Mouse (Mus musculus): ENCODE results near the gene B3gnt2. TPM values are rescaled to one million over a fixed set of nuclear protein-coding genes. Genes with fewer than 3 reads are reported as not detected.

B3gnt2 gene
- polyA plus RNA-seq, 1 experiment = 13.1 TPM

- H3K27me3 ChIP-seq (ENCODE audit: control insufficient read depth, insufficient read depth, insufficient read length) = no peaks in the 10 kb centered on the region
- no peak overlapping the region for H3K4me3 ChIP-seq
- H3ac ChIP-seq (ENCODE audit: control insufficient read depth, insufficient read length) = no peak overlapping the region
- H3K4me2 ChIP-seq (ENCODE audit: low read depth) = no peak overlapping the region
- H3K36me3 ChIP-seq (ENCODE audit: control insufficient read depth, insufficient read depth) = no peaks in the 10 kb centered on the region
- peaks cover 94% of the 10 kb centered on the region for H3K79me2 ChIP-seq (ENCODE audit: control insufficient read depth, insufficient read depth)
- no peak for TF ChIP-seq TCF12 (IDR thresholded peaks at IDR 0.05; ENCODE audit: insufficient read depth, poor library complexity, severe bottlenecking)
- TF ChIP-seq CEBPB (IDR thresholded peaks at IDR 0.05; ENCODE audit: insufficient read depth, poor library complexity, severe bottlenecking) = no peak
- no peak for TF ChIP-seq SRF (IDR thresholded peaks at IDR 0.05; ENCODE audit: control insufficient read depth, insufficient read length, low read depth)
- no peak for TF ChIP-seq TCF3 (IDR thresholded peaks at IDR 0.05; ENCODE audit: insufficient read length, low read depth)
- TF ChIP-seq E2F4 (IDR thresholded peaks at IDR 0.05; ENCODE audit: insufficient read depth) = no peak
- no peak for TF ChIP-seq MYOD1 (IDR thresholded peaks at IDR 0.05; ENCODE audit: control insufficient read depth in 1 of 3, insufficient read length in 2 of 3, low read depth in 2 of 3)
- TF ChIP-seq POLR2A (IDR thresholded peaks at IDR 0.05; ENCODE audit: insufficient read length, low read depth) = no peak
- no peak for TF ChIP-seq USF1 (IDR thresholded peaks at IDR 0.05; ENCODE audit: low read depth)
Measured at GRCm38 (mm10) chr11:22853477-22854157, 7.1 kb downstream of the B3gnt2 start.

- no peak overlapping the region for H3K4me2 ChIP-seq (ENCODE audit: low read depth)
- H3K27me3 ChIP-seq (ENCODE audit: control insufficient read depth, insufficient read depth, insufficient read length) = no peaks in the 10 kb centered on the region
- no peak overlapping the region for H3K4me3 ChIP-seq
- no peaks in the 10 kb centered on the region for H3K36me3 ChIP-seq (ENCODE audit: control insufficient read depth, insufficient read depth)
- TF ChIP-seq MYOG (IDR thresholded peaks at IDR 0.05; ENCODE audit: control insufficient read depth in 1 of 3, insufficient read depth in 1 of 3, insufficient read length in 2 of 3, low read depth in 2 of 3) (no peak), E2F4 (IDR thresholded peaks at IDR 0.05; ENCODE audit: insufficient read depth) (no peak), CEBPB (IDR thresholded peaks at IDR 0.05; ENCODE audit: insufficient read depth, poor library complexity, severe bottlenecking) (no peak), USF1 (IDR thresholded peaks at IDR 0.05; ENCODE audit: low read depth) (no peak), REST (IDR thresholded peaks at IDR 0.05; ENCODE audit: insufficient read depth, insufficient read length) (no peak), POLR2A (IDR thresholded peaks at IDR 0.05; ENCODE audit: insufficient read length, low read depth) (no peak), MYOD1 (IDR thresholded peaks at IDR 0.05; ENCODE audit: control insufficient read depth in 1 of 3, insufficient read length in 2 of 3, low read depth in 2 of 3) (no peak), TCF3 (IDR thresholded peaks at IDR 0.05; ENCODE audit: insufficient read length, low read depth) (no peak), TCF12 (IDR thresholded peaks at IDR 0.05; ENCODE audit: insufficient read depth, poor library complexity, severe bottlenecking) (no peak), MAX (IDR thresholded peaks at IDR 0.05; ENCODE audit: low read depth) (no peak), SRF (IDR thresholded peaks at IDR 0.05; ENCODE audit: control insufficient read depth, insufficient read length, low read depth) (no peak), POLR2AphosphoS2 (IDR thresholded peaks at IDR 0.05; ENCODE audit: insufficient read length, low read depth) (no peak)
- no peak overlapping the region for H3ac ChIP-seq (ENCODE audit: control insufficient read depth, insufficient read length)
- peaks cover 91% of the 10 kb centered on the region for H3K79me2 ChIP-seq (ENCODE audit: control insufficient read depth, insufficient read depth)
Measured at GRCm38 (mm10) chr11:22852510-22852909, 8.3 kb downstream of the B3gnt2 start.

DNA sequence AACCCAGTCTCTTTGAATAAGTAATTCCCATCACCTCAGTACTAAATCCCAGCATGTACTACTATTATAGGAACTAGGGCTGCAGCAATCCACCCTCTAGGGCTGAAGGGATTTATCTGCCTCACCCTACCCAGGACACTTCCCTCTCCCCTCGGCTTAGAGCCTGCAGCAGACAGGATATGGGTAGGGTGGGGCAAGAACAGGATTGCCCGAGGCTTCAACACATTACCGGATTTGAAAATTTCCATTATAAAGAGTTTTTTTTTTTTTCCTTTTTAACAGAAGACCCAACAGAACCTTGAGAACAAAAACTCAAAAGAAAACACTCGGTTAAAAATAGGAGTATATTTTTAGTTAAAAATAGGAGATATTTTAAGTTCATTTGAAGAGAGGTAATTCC lies 9.3 kb downstream of the B3gnt2 start:
- no peak overlapping the region for H3K4me2 ChIP-seq (ENCODE audit: low read depth)
- H3K79me2 ChIP-seq (ENCODE audit: control insufficient read depth, insufficient read depth) = peaks cover 90% of the 10 kb centered on the region
- H3K4me3 ChIP-seq = no peak overlapping the region
- TF ChIP-seq E2F4 (IDR thresholded peaks at IDR 0.05; ENCODE audit: insufficient read depth) (no peak), MAX (IDR thresholded peaks at IDR 0.05; ENCODE audit: low read depth) (no peak), SRF (IDR thresholded peaks at IDR 0.05; ENCODE audit: control insufficient read depth, insufficient read length, low read depth) (no peak), TCF3 (IDR thresholded peaks at IDR 0.05; ENCODE audit: insufficient read length, low read depth) (no peak), POLR2AphosphoS2 (IDR thresholded peaks at IDR 0.05; ENCODE audit: insufficient read length, low read depth) (no peak)
- H3K36me3 ChIP-seq (ENCODE audit: control insufficient read depth, insufficient read depth) = no peaks in the 10 kb centered on the region
- no peak overlapping the region for H3ac ChIP-seq (ENCODE audit: control insufficient read depth, insufficient read length)
- H3K27me3 ChIP-seq (ENCODE audit: control insufficient read depth, insufficient read depth, insufficient read length) = no peaks in the 10 kb centered on the region

DNA sequence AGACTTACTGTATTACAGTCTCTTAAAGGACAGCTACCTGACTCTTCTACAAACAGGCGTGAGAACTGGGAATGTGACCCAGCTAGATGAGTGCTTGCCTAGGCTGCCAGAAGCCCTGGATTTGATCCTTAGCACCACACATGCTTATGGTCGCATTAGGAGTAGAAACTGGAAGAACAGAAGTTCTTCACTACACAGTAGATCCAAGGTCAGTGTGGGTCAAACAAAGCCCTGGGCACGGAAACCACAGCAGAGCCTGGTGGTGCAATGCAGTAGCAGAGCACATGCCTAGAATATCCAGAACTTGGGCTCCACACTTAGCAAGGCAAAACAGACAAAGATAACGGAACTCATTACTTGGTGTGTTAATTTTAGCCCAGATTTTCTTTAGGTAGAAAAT lies 10.7 kb downstream of the B3gnt2 start:
- no peaks in the 10 kb centered on the region for H3K36me3 ChIP-seq (ENCODE audit: control insufficient read depth, insufficient read depth)
- H3ac ChIP-seq (ENCODE audit: control insufficient read depth, insufficient read length) = no peak overlapping the region
- no peak overlapping the region for H3K4me3 ChIP-seq
- H3K4me2 ChIP-seq (ENCODE audit: low read depth) = no peak overlapping the region
- no peaks in the 10 kb centered on the region for H3K27me3 ChIP-seq (ENCODE audit: control insufficient read depth, insufficient read depth, insufficient read length)
- TF ChIP-seq MYOD1 (IDR thresholded peaks at IDR 0.05; ENCODE audit: control insufficient read depth in 1 of 3, insufficient read length in 2 of 3, low read depth in 2 of 3) = no peak
- TF ChIP-seq TCF12 (IDR thresholded peaks at IDR 0.05; ENCODE audit: insufficient read depth, poor library complexity, severe bottlenecking) = no peak
- peaks cover 85% of the 10 kb centered on the region for H3K79me2 ChIP-seq (ENCODE audit: control insufficient read depth, insufficient read depth)

DNA sequence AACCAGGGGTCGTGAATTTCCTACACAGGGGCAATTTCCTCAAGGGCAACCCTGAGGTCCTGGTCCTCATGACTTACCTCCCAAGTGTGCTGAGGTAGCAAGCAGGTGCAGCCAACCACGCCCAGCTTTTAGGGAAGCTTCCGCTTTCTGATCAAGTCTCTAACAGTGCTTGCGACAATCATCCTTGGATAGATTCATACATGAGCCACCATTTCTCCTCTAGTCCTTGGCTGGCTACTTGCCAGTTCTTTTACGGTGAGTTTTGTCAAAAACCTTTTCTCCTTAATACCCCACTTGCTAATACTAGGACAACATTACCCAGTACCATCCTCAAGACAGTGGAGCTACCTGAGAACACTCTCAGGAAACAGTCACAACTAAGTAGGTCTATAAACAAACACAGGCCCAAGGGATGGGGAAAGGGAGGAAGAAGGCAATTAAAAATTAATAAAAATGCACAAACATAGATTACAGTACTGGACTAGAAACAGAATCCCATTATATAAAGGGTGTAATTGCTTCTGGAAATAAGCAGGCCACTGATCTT lies 12.0 kb downstream of the B3gnt2 start:
- H3K79me2 ChIP-seq (ENCODE audit: control insufficient read depth, insufficient read depth) = peaks cover 86% of the 10 kb centered on the region
- H3K36me3 ChIP-seq (ENCODE audit: control insufficient read depth, insufficient read depth) = no peaks in the 10 kb centered on the region
- H3K4me2 ChIP-seq (ENCODE audit: low read depth) = peak overlapping the region; percentile 67
- H3K4me3 ChIP-seq = no peak overlapping the region
- TF ChIP-seq TCF12 (IDR thresholded peaks at IDR 0.05; ENCODE audit: insufficient read depth, poor library complexity, severe bottlenecking) (no peak), REST (IDR thresholded peaks at IDR 0.05; ENCODE audit: insufficient read depth, insufficient read length) (no peak), POLR2AphosphoS2 (IDR thresholded peaks at IDR 0.05; ENCODE audit: insufficient read length, low read depth) (no peak), SRF (IDR thresholded peaks at IDR 0.05; ENCODE audit: control insufficient read depth, insufficient read length, low read depth) (no peak), MYOD1 (IDR thresholded peaks at IDR 0.05; ENCODE audit: control insufficient read depth in 1 of 3, insufficient read length in 2 of 3, low read depth in 2 of 3) (no peak), MYOG (IDR thresholded peaks at IDR 0.05; ENCODE audit: control insufficient read depth in 1 of 3, insufficient read depth in 1 of 3, insufficient read length in 2 of 3, low read depth in 2 of 3) (no peak), MAX (IDR thresholded peaks at IDR 0.05; ENCODE audit: low read depth) (no peak), TCF3 (IDR thresholded peaks at IDR 0.05; ENCODE audit: insufficient read length, low read depth) (no peak), POLR2A (IDR thresholded peaks at IDR 0.05; ENCODE audit: insufficient read length, low read depth) (no peak)
- no peak overlapping the region for H3ac ChIP-seq (ENCODE audit: control insufficient read depth, insufficient read length)
- H3K27me3 ChIP-seq (ENCODE audit: control insufficient read depth, insufficient read depth, insufficient read length) = no peaks in the 10 kb centered on the region

Data from myocyte (in vitro differentiated cells).